In genomic region chr10:40737274-40738112, GRCm38 (mm10) we compare ENCODE assay signal across 10 mouse cellular contexts. TPM values are rescaled to one million over a fixed set of nuclear protein-coding genes. Genes with fewer than 3 reads are reported as not detected.
A peak's percentile ranks its signal among the peaks of the same experiment; 100 is the strongest.
DNase-seq lines count a peak whose midpoint lies in the region; ATAC-seq and TF ChIP-seq lines count a peak whose summit lies in the region.
"Had no signal": no experiment of that assay in that cellular context is flagged by ENCODE, and none has a peak within 500 bp of the region (broad histone marks: within the 10 kb centered on the region; RNA-seq: fewer than 3 reads in every experiment).

No protein-coding gene starts in this region.

- H3K4me1 ChIP-seq in E14TG2a.4 (replicated peaks; ENCODE audit: low read depth, low read length): no peaks in the 10 kb centered on the region
- H3K4me1 ChIP-seq in heart, embryonic 13.5 days: peaks cover 32% of the 10 kb centered on the region
- peaks cover 18% of the 10 kb centered on the region for H3K4me1 ChIP-seq in limb, embryonic 12.5 days (replicated peaks)
- no peaks in the 10 kb centered on the region for H3K4me1 ChIP-seq in liver, postnatal 0 days (ENCODE audit: insufficient read depth)

- peak overlapping the region; percentile 46 for H3K27ac ChIP-seq in heart, embryonic 13.5 days (replicated peaks)
- H3K27ac ChIP-seq in limb, embryonic 12.5 days: no peak overlapping the region
- H3K27ac ChIP-seq in liver, postnatal 0 days (ENCODE audit: low read depth): no peak overlapping the region

- H3K9me3 ChIP-seq in E14TG2a.4 (ENCODE audit: low read length): no peaks in the 10 kb centered on the region
- H3K9me3 ChIP-seq in heart, embryonic 13.5 days: no peaks in the 10 kb centered on the region
- peaks cover 5% of the 10 kb centered on the region; the same call in 1 of the 2 replicates for H3K9me3 ChIP-seq in limb, embryonic 12.5 days
- H3K9me3 ChIP-seq in liver, postnatal 0 days (ENCODE audit: low read length): no peaks in the 10 kb centered on the region

- ATAC-seq in heart, embryonic 13.5 days (ENCODE audit: extremely low read depth, insufficient number of reproducible peaks, low FRiP score, low TSS enrichment): no peak
- no peak for ATAC-seq in limb, embryonic 12.5 days (ENCODE audit: insufficient number of reproducible peaks, insufficient read depth, low FRiP score, low TSS enrichment, low read depth)
- ATAC-seq in liver, postnatal 0 days: no peak

- no peaks in the 10 kb centered on the region for H3K36me3 ChIP-seq in E14TG2a.4 (ENCODE audit: insufficient read depth, low read length)
- H3K36me3 ChIP-seq in heart, embryonic 13.5 days: no peaks in the 10 kb centered on the region
- H3K36me3 ChIP-seq in limb, embryonic 12.5 days: no peaks in the 10 kb centered on the region
- no peaks in the 10 kb centered on the region for H3K36me3 ChIP-seq in liver, postnatal 0 days (replicated peaks; ENCODE audit: insufficient read depth, low read length)

- peak overlapping the region; percentile 58 for H3K9ac ChIP-seq in heart, embryonic 13.5 days
- H3K9ac ChIP-seq in limb, embryonic 12.5 days (replicated peaks): no peak overlapping the region
- H3K9ac ChIP-seq in liver, postnatal 0 days (replicated peaks): no peak overlapping the region

- 32% methylated on average over 22 of the region's 22 CpGs for WGBS in heart, embryonic 13.5 days
- 44% methylated on average over 22 of the region's 22 CpGs for WGBS in limb, embryonic 12.5 days
- 72% methylated on average over 22 of the region's 22 CpGs for WGBS in liver, postnatal 0 days (ENCODE audit: insufficient replicate concordance)

- TF ChIP-seq EP300 in liver, postnatal 0 days (IDR thresholded peaks at IDR 0.05; ENCODE audit: low read depth): no peak

- H3K4me3 ChIP-seq in E14TG2a.4 (replicated peaks; ENCODE audit: low read length): peak overlapping the region; percentile 32; the same call in 1 of the 2 replicates
- peak overlapping the region; percentile 41 for H3K4me3 ChIP-seq in heart, embryonic 13.5 days
- H3K4me3 ChIP-seq in limb, embryonic 12.5 days (replicated peaks): no peak overlapping the region
- H3K4me3 ChIP-seq in liver, postnatal 0 days (ENCODE audit: low read depth, low read length): no peak overlapping the region
- H3K4me3 ChIP-seq: erythroblast, embryonic 14.5 days had no signal

- H3K27me3 ChIP-seq in E14TG2a.4 (ENCODE audit: insufficient read depth, low read length): no peaks in the 10 kb centered on the region
- H3K27me3 ChIP-seq in heart, embryonic 13.5 days (replicated peaks): no peaks in the 10 kb centered on the region
- no peaks in the 10 kb centered on the region for H3K27me3 ChIP-seq in limb, embryonic 12.5 days
- no peaks in the 10 kb centered on the region for H3K27me3 ChIP-seq in liver, postnatal 0 days (ENCODE audit: insufficient read depth, low read length)

- DNase-seq in heart, adult 11 months: peak; percentile 86
- no peak for DNase-seq in heart, postnatal 36 days
- no peak for DNase-seq in adrenal gland, postnatal 14 days
- no peak for DNase-seq in retina, postnatal 1 day
- no peak for DNase-seq in liver, postnatal 0 days
- DNase-seq: kidney, adult 9 months had no signal

- H3K4me2 ChIP-seq in heart, embryonic 13.5 days: peak overlapping the region; percentile 66
- H3K4me2 ChIP-seq in limb, embryonic 12.5 days: peak overlapping the region; percentile 39
- H3K4me2 ChIP-seq in liver, postnatal 0 days (ENCODE audit: low read depth, low read length): no peak overlapping the region

- intact Hi-C loops in heart, postnatal 36 days (cut with DNase I): no loop called here

- TF ChIP-seq CTCF in E14TG2a.4 (conservative IDR thresholded peaks at IDR 0.05; ENCODE audit: low read length): no peak
- no peak for TF ChIP-seq CTCF in liver, postnatal 0 days (IDR thresholded peaks at IDR 0.05; ENCODE audit: low read depth)

RNA-seq across cellular contexts. Expression of gene Mettl24, which starts 54.4 kb away (rescaled TPM):
- 1 to 10 TPM; 1.1 to 1.4 TPM for total RNA-seq in heart, postnatal 36 days (2021)
- 2.4 TPM in 2 replicates for polyA plus RNA-seq in heart, embryonic 13.5 days (2015; fragmentation: Nextera tagmentation; extraction: Ambion mirVana)
- polyA plus RNA-seq in limb, embryonic 12.5 days (2016; fragmentation: Nextera tagmentation; extraction: Ambion mirVana): 1.00 and 1.5 TPM in 2 replicates
- total RNA-seq in adrenal gland, postnatal 14 days (2021): 6.5 and 6.6 TPM in 2 replicates
- 0.30 and 0.45 TPM in 2 replicates for polyA plus RNA-seq in liver, postnatal 0 days (2015; fragmentation: Nextera tagmentation; extraction: Ambion mirVana)
- polyA plus RNA-seq: erythroblast, embryonic 14.5 days had no signal

Comparison
In these comparisons a context has a peak if more than half of its experiments do, and no peak if none do; other contexts are left out.
1. H3K4me3 ChIP-seq: peak in E14TG2a.4 (single experiment) and heart, embryonic 13.5 days (single experiment); none in limb, embryonic 12.5 days (single experiment) and liver, postnatal 0 days (single experiment).